Comparison of ENCODE assay signal across 20 mouse cellular contexts in the genomic region with DNA sequence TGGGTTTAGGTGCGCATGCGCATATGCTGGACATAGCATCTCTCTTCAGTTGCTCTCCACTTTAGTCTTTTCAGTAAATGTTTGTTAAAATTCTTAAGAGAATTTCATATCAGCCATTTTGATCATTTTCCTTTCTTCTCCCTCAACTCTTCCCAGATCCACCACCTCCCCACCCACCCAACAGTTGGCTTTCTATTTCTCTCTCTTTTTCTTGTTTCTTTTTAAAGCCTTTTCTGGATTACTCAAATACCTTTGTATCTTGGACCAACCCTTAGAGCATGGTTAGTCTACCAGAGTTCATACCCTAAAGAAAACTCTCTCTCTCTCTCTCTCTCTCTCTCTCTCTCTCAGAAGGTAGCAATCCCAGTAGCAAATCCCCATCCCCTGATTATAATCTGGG.
"Had no signal": no experiment of that assay in that cellular context is flagged by ENCODE, and none has a peak within 500 bp of the region (broad histone marks: within the 10 kb centered on the region; RNA-seq: fewer than 3 reads in every experiment).

No protein-coding gene starts in this region.

- ATAC-seq: midbrain, embryonic 13.5 days; midbrain, embryonic 16.5 days had no signal

- DNase-seq: lung, adult 18-20 months; lung, embryonic 14.5 days; lung, postnatal 10 days; lung, postnatal 4 days; retina, postnatal 1 day; right cerebral cortex, adult 18-20 months; right cerebral cortex, postnatal 25 days; right cerebral cortex, postnatal 4 days; spleen, adult 18-20 months; thymus, adult 2 months; thymus, postnatal 25 days; thymus, postnatal 4 days had no signal

- H3K4me3 ChIP-seq: midbrain, embryonic 10.5 days; midbrain, embryonic 13.5 days; myocyte; neural tube, embryonic 13.5 days; neural tube, embryonic 15.5 days; stomach, embryonic 15.5 days had no signal

- H3K4me2 ChIP-seq: lung, embryonic 14.5 days; midbrain, embryonic 13.5 days; neural tube, embryonic 13.5 days; neural tube, embryonic 15.5 days; stomach, embryonic 15.5 days had no signal

- H3K27ac ChIP-seq: midbrain, embryonic 10.5 days; midbrain, embryonic 13.5 days; neural tube, embryonic 13.5 days; neural tube, embryonic 15.5 days; stomach, embryonic 15.5 days; stomach, postnatal 0 days had no signal

- H3K9ac ChIP-seq: lung, embryonic 14.5 days; midbrain, embryonic 13.5 days; neural tube, embryonic 13.5 days; neural tube, embryonic 15.5 days; stomach, embryonic 15.5 days had no signal

- H3K4me1 ChIP-seq: midbrain, embryonic 13.5 days; neural tube, embryonic 15.5 days had no signal

- H3K27me3 ChIP-seq: midbrain, embryonic 13.5 days; neural tube, embryonic 13.5 days; neural tube, embryonic 15.5 days; stomach, embryonic 15.5 days had no signal

- H3K9me3 ChIP-seq: midbrain, embryonic 10.5 days; midbrain, embryonic 13.5 days; neural tube, embryonic 13.5 days; neural tube, embryonic 15.5 days; stomach, embryonic 15.5 days had no signal

- H3K36me3 ChIP-seq: midbrain, embryonic 10.5 days; midbrain, embryonic 13.5 days; neural tube, embryonic 13.5 days; neural tube, embryonic 15.5 days; stomach, embryonic 15.5 days had no signal
